Mouse (Mus musculus): ENCODE results near the gene Stox2. TPM values are rescaled to one million over a fixed set of nuclear protein-coding genes. Genes with fewer than 3 reads are reported as not detected.

Gene Stox2
- polyA plus RNA-seq, 1 experiment from 2014 or later, result 7.2 TPM

Other genes with a start within 250 kb of the Stox2 start
- gene Trappc11, start 87.1 kb upstream of the Stox2 start, polyA plus RNA-seq (2015; fragmentation: Nextera tagmentation; extraction: Ambion mirVana), result 18.1 and 19.1 TPM in 2 replicates
- 28.0 and 39.7 TPM in 2 replicates for gene Rwdd4a, start 87.3 kb upstream of the Stox2 start, polyA plus RNA-seq (2015; fragmentation: Nextera tagmentation; extraction: Ambion mirVana)
- 7.2 and 7.4 TPM in 2 replicates for gene Ing2, start 229.2 kb upstream of the Stox2 start, polyA plus RNA-seq (2015; fragmentation: Nextera tagmentation; extraction: Ambion mirVana)

All from heart, embryonic 13.5 days (tissue).